Mouse (Mus musculus) cerebellum, adult 11-12 months (tissue): ENCODE measurements around the gene Tceal9.

Source experiments
- DNase-seq: peaks from one replicate; pipeline ENCODE4 v3.0.0; 2022

Gene Tceal9

DNA sequence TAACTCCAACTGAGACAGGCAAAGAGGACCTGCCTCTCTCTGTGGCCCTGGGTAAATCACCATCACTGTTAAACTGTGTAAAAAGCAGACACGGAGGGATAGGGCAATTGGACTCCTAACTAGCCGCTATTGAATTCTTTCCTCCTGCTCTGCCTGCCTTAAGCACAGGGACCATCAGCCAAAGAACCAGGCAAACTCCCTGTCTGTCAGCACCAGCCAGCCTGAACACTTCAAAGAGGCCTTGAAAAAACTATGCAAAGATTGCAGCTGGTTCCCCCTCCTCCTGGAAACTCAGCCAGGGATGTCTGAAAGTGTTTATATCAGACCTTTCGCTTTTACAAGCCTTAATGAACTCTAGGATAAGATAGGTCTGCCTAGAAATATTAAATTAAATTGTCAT is 29.7 kb downstream of the Tceal9 start:
- DNase-seq: no peak

DNA sequence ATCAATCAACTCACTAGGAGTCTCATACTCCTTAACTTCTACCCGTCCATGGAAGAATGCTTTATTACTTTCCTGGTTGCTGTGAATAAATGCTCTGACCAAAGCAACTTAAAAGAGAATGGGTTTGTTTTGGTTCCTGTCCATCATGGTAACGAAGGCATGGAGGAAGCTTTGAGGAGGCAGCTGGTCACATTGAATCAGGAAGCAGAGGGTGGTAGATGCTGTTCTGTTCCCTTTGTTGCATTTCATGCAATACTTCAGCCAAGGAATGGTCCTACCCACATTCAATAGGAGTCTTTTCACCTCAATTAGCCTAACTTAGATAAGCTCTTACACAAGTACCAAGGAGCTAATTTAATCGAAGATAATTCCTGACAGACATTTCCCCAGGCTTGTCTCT is 30.5 kb downstream of the Tceal9 start:
- DNase-seq: no peak

DNA sequence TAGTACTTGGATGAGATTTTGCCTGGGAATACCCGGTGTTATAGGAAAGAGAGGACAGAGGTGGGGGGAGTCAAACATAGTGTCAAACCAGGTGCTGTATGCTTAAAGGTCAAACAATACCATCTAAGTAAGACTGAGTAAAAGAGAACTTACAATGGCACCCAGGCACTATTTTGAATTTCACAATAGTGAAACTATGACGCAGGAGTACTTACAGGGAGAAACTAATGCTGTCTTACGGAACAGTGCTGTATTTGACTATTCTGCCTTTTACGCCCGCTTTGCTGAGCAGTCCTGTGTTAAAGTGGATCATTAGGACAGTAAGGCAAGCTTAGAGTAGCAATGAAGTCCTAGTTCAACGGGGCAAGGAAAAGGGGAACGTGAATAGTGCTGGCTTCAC is 32.7 kb downstream of the Tceal9 start:
- no peak for DNase-seq

DNA sequence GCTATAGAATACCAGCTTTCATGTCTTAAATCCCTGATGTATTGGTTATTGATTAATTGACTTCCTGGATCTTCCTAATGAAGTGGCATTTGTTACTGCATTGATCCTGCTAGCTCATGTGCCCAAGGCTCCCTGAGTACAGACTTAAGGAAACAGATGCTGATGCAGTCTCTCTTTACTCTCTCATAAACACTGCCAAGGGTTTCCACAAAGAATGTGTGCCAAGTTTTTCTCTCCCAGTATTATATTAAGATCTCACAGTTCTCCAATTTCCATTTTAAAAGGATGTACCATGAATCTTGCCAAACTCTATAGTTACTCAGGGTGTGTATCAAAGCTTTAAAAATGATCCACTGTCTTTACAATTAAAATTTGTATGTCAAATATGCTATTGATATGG is 33.5 kb downstream of the Tceal9 start:
- DNase-seq: no peak

DNA sequence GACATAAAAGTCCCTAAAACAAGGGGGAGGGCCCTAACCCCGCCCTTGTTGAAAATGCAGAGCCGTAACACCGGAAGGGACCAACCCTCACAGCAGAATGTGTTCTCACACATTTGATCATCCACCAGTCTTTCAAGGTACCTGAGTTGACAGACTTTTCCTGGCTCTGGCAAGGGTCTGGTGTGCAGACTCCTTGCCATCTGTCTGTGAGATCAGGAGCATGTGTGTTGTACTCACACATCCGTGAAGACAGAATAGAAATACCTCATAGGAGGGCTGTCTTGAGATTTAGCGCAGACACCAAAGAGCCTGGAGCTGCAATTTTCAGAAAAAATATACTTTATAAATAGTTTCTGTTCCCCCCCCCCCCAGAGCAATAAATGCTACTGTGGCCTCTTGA is 34.5 kb downstream of the Tceal9 start:
- DNase-seq: no peak

DNA sequence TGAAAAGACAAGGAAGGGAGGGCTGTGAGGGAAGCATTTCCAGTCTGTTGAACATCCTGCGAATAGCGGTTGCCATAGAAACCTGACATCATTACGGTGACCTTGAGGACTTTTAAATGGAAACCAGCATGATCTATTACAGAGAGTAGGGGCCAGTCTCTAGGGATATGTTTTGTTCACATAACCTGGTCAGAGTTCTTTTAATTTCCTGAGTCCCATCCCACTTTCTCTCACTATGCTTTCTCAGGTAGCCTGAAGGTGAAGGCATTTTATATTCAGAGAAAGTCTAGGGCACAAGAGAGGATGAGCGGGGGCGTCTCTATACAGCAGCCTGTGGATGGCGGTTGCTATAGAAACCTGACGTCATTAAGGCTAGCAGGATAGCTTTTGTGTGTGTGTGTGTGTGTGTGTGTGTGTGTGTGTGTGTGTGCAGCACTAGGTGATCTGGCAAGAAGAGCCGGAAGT is 46.0 kb downstream of the Tceal9 start:
- no peak for DNase-seq
